Mouse (Mus musculus) C2C12 (cell line): ENCODE data around the gene Lcor. TPM values are rescaled to one million over a fixed set of nuclear protein-coding genes. Genes with fewer than 3 reads are reported as not detected.

Experiments
- H3K27me3 ChIP-seq: one replicate; pipeline ENCODE4 v1.6.1; 2011; ENCODE audit not compliant: control insufficient read depth, insufficient read depth, insufficient read length
- H3K36me3 ChIP-seq: one replicate; pipeline ENCODE4 v1.6.1; 2011; ENCODE audit not compliant: control insufficient read depth, insufficient read depth
- H3K4me3 ChIP-seq: one replicate; pipeline ENCODE4 v1.5.1; 2011; ENCODE audit warnings: mild to moderate bottlenecking, control low read depth; ENCODE audit not compliant: poor library complexity, insufficient read depth, severe bottlenecking
- H3K79me2 ChIP-seq: one replicate; pipeline ENCODE4 v1.6.1; 2011; ENCODE audit not compliant: control insufficient read depth, insufficient read depth
- H3K79me3 ChIP-seq: one replicate; pipeline ENCODE4 v1.6.1; 2011; ENCODE audit warnings: low read depth, control low read depth
- H3ac ChIP-seq: one replicate; pipeline ENCODE3; 2011; ENCODE audit warnings: low read depth; ENCODE audit not compliant: control insufficient read depth, insufficient read length
- CEBPB ChIP-seq: IDR thresholded peaks from one replicate; pipeline ENCODE4 v1.6.1; 2011; ENCODE audit warnings: low read depth, mild to moderate bottlenecking, control low read depth, moderate library complexity
- CTCF ChIP-seq: IDR thresholded peaks from one replicate; pipeline ENCODE4 v1.5.1; 2011; ENCODE audit not compliant: control insufficient read depth, insufficient read depth, insufficient read length
- FOSL1 ChIP-seq: IDR thresholded peaks from one replicate; pipeline ENCODE4 v1.8.0; 2011; ENCODE audit warnings: mild to moderate bottlenecking, low read length; ENCODE audit not compliant: poor library complexity, insufficient read depth, severe bottlenecking
- MAX ChIP-seq: IDR thresholded peaks from one replicate; pipeline ENCODE4 v1.6.1; 2011; ENCODE audit warnings: mild to moderate bottlenecking, control low read depth
- MYOD1 ChIP-seq: IDR thresholded peaks from one replicate; pipeline ENCODE4 v1.6.1; 2011; ENCODE audit warnings: low read depth; ENCODE audit not compliant: control insufficient read depth, insufficient read length
- MYOG ChIP-seq: IDR thresholded peaks from one replicate; pipeline ENCODE4 v1.6.1; 2011; ENCODE audit not compliant: control insufficient read depth, insufficient read length; ENCODE audit errors: extremely low read depth
- USF1 ChIP-seq: IDR thresholded peaks from one replicate; pipeline ENCODE4 v1.6.1; 2011; ENCODE audit warnings: low read depth, mild to moderate bottlenecking, control low read depth, moderate library complexity
- microRNA-seq: library from miRNA; unstranded; fragments of <30 nt; microRNA quantifications from one replicate; pipeline ENCODE4, GENCODE M21; 2019; ENCODE audit warnings: borderline microRNAs expressed
- polyA plus RNA-seq: library from polyadenylated mRNA; unstranded; fragments of >200 nt; fragmentation: generic; extraction: Trizol; gene quantifications from one replicate; pipeline ENCODE4 v1.2.1, GENCODE M21; 2012; ENCODE audit warnings: missing spikeins

The Lcor gene
- polyA plus RNA-seq, 1 experiment, result 1.2 TPM

DNA sequence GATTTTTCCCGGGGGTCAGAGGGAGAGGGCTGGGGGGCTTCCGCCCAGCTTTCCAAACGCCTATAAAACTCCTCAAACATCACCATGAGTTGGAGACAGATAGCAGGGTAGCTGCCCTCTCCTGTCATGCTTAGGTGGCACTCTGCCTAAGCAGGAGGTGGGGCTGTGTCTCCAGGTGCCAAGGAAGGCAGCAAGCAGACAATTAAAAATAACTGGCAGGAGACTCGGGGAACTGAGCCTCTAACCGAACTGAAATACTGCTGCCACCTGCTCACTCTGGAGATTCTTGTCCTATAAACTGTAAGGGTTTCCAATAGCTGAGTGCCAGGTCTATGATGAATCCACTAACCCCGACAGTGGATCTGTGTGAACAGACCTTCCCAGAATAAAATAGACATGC is 129.2 kb downstream of the Lcor start:
- Histone ChIP-seq H3K79me3 (no peaks in the 10 kb centered on the region), H3K27me3 (peaks cover 22% of the 10 kb centered on the region), H3K4me3 (no peak overlapping the region), H3ac (no peak overlapping the region), H3K79me2 (no peaks in the 10 kb centered on the region), H3K36me3 (no peaks in the 10 kb centered on the region)
- no peak for TF ChIP-seq FOSL1
- no peak for TF ChIP-seq MAX
- no peak for TF ChIP-seq USF1
- TF ChIP-seq CEBPB, result no peak
- no peak for TF ChIP-seq CTCF
- TF ChIP-seq MYOG, result no peak
- TF ChIP-seq MYOD1, result no peak

Small RNA genes within 50 kb of the gene (microRNA-seq; reads per million reads assigned to microRNA genes)
- gene Mir8091, result not detected

Other genes with a start within 250 kb of the Lcor start
- gene Tm9sf3, start 218.6 kb upstream of the Lcor start, polyA plus RNA-seq, result 49.5 TPM
- gene Pik3ap1, start 97.5 kb upstream of the Lcor start, polyA plus RNA-seq, result 0.01 TPM
- 2.1 TPM for gene Gm340, start 99.7 kb downstream of the Lcor start, polyA plus RNA-seq